Mouse (Mus musculus) frontal cortex, postnatal 14 days (tissue): Measurements from ENCODE around the gene Nfib.

Experiments used
- DNase-seq, 2 experiments: peaks; one replicate each; pipeline ENCODE4 v3.0.0; 2022; ENCODE audit warnings: low spot score in 2 of 2

Nfib gene

DNA sequence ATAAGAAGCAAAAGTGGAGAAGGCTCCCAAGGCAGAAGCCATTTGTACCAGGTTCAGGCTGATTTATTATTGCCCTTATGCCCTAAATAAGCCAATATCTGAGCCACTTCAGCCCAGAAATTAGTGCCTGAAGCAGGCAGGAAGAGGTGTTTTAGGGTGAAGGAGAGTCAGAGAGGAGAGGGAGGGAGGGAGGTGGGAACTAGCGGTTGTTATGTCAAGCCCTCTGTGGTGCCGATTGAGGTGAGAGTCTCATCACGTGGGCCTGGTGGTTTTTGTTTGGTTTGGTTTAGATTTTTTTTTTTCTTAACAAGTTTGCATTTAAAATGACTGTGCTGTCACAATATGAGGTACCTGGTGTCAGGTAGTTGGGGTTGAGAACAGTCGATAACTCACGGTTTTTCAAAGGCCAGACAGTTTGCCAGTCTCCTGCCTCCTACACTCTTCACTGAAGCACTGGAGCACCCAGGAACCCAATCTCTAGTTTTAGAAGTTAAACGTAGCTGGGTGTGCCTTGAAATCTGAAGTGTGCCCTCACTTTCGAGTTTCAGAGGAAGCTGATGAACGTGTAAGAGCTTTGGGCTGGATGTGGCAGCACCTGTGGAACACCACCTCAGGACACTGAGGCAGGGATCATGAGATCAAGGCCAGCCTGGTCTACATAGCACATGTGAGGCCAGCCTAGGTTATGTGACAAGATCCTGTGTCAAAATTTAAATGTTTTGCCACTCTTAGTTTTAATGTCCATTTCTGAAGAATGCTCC lies 81.1 kb downstream of the Nfib start:
- DNase-seq = no peak

DNA sequence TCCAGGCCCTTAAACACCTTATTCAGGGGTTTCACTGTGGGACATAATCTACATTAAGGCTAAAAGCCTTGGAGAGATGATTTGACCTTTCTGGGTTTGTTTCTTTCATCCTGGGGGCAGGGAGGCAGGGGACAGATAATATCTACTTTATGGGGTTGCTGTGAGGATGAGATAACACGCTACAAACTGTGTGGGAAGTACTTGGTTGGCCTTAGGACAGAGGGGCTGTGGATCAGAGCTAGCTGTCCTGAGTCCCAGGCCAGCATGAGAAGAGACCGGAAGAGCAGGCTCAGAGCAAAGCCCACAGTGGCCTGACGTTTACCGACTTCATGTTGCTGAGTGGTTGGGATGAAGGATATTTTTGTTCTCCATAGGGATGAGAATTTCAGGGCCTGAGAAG lies 81.7 kb downstream of the Nfib start:
- DNase-seq = no peak

DNA sequence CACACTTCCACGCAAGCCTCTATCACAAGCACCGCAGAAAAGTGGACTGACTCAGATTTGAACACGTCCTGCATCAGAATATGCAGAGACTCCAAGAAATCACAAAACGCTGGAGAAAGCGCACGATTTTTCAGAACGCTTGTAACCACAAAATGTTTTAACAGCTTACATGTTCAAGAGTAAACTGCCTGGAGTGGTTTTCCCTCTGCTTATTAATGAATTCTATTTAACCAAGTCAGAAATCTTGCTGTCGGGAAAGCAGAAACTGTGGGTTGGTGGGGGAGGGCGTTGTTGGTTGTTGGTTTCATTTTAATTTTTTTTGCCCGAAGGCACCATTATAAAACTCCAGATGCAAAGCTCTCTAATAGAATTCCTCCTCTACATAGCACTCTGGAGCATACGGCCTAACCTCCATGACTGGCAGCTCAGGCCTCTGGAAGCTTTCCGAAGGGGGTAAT lies 82.4 kb downstream of the Nfib start:
- DNase-seq = no peak

DNA sequence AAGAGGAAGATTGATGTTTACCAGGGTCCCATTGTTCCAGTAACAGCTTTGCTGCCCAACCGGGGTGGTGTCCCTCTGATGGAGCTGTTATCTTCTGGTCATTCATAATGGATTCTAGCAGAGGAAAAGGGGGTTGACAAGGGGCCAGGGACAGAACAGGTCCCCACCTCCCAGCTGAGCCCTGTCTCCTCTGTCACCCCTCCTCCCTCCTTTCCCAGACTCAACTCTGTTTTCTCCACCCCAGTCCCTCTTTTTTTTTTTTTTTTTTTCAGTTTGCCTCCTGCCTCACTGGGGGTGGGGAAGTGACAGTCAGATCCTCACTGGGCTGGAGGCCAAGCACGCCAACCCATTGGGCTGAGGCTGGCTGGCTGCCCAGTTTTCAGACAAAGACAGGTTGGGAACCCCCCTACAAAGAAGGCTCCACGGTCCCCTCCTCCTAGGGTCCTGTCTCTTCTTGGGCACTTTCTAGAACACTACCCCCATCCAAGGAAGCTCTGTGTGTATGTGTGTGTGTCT lies 83.2 kb downstream of the Nfib start:
- peak; percentile 59 to 61 for DNase-seq

DNA sequence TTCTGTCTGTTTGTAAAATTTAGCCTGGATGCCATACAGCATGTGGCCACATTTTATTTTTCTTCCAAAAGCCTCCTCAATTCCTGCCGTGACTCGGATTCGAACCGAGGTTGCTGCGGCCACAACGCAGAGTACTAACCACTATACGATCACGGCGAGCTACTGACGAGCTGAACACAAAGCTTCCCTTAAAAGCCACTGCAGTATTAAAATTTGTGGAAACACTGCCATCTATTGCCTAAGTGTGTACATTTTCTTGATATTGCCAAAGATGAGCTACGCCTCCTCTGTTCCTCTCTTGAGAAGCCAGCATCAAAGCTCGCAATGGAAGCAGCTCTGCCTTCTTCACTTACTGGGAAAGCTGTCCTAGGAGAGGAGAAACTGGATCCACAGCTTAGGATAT lies 86.0 kb downstream of the Nfib start:
- peak; percentile 48 to 66 for DNase-seq

DNA sequence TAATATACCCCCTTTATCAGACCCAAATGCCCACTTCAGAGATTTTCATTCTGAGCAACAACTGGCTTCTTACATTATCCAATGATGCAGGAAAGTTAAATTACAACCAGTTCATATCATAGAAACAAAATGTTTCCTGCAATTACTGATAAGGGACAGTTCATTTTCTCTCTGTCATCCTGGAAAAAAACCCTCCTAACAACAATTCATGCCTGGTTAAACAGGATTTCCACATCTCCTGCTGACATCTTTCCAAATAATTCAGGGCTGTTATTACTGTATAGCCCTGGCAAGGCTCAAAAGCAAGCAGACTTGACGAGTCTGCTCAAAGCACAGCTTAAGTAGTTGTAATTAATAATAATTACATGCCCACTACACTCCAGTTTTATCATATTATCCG lies 86.5 kb downstream of the Nfib start:
- DNase-seq = no peak

GRCm38 (mm10) chr4:82617257-82617656 lies 88.3 kb downstream of the Nfib start:
- DNase-seq = no peak

DNA sequence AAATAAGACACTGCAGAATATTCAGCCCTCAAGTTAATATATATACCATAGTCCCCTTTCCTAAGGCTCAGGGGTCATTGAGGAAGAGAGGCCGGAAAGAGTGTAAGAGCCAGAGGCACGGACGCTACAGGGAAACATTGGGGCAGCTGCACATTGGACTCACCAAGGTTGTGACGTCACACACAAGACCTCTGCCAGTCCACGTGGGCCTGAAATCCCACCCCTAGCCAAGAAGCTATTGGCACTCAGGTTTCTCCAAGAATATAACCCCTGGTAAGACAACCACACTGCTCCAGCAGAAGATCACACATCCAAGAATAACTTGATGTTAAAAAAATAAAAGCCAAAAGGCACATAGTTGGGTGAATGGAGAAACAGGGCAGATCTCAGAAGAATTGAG lies 89.8 kb downstream of the Nfib start:
- DNase-seq = no peak

- DNase-seq = no peak
These were observed 91.1 kb downstream of the Nfib start for GRCm38 (mm10) chr4:82614466-82614805.

- no peak for DNase-seq
These were observed 91.7 kb downstream of the Nfib start for GRCm38 (mm10) chr4:82613606-82614465.

DNA sequence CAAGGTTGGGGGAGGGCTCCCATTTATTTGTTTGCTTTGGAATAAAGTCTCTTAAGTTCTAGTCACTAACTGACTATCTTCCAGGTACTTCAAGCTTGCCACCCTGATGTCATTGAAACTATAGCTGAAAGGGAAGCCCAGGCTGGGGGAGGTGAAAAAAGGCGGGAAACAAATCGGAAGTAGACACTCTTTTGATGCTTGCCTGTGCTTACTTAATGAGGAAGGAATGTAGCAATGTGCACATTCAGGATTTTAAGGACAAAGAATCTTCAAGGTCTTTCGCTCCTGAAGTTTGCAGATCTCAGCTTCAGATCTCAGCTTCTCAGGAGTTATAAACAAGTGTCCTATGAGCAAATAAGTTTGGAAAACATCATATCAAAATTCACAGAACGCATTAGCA lies 95.9 kb downstream of the Nfib start:
- DNase-seq = no peak

GRCm38 (mm10) chr4:82608768-82609610 lies 96.6 kb downstream of the Nfib start:
- no peak for DNase-seq

GRCm38 (mm10) chr4:82607266-82607665 lies 98.3 kb downstream of the Nfib start:
- no peak for DNase-seq

GRCm38 (mm10) chr4:82606351-82606750 lies 99.2 kb downstream of the Nfib start:
- no peak for DNase-seq

DNA sequence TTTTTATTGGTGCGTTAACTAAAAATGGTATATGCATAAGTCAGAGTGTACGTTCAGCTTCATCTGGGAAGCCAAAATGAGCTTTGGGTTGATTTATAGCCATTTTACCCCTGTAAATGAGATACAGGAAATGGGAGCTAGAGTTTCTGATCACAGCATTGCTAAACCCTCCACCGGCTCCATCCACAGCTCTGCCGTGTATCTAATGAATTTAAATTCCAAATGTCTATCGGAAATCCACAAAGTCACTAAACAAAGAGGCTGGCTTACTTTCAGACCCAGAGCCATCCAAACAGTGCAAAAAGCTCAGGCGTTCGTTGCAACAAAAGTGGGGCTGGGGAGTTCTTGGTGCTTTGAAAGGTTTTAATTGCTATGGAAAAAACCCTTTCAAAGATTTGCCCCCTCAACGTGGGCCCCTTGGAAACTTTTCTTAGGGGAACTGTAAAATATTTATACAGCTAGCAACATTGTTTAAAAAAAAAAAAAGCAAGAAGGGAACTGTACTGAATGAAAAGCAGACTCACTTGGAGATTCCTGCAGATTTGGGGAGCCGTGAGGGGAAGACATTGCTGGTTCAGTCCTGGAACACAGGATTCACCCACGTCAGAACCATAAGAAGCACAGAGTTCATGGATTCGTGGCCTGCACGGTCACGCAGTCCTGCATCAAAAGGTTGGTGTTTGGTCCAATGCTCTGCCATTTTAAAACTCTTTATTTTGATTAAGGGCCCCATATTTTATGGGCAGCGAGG lies 100.3 kb downstream of the Nfib start:
- no peak for DNase-seq

GRCm38 (mm10) chr4:82604501-82604900 lies 101.0 kb downstream of the Nfib start:
- no peak for DNase-seq

- no peak for DNase-seq
These were observed 104.9 kb downstream of the Nfib start for GRCm38 (mm10) chr4:82600636-82601035.

DNA sequence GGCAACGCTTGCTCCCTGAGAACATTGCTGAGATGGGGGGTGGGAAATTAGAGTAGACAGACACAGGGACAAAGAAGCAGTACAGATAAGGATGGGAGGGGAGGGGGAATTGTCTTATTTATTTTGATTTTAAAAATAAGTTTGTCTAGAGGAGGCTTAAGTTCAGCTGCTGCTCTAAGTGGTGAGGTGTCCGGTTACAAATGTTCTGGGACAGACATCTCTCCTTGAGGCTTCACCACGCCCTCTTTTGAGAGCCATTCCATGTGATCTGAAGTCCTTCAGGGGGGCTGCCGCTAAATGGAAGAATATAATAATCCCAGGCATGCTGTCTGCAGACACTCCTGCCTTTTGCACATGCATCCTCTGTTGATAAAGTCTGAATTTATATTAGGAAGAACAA lies 107.1 kb downstream of the Nfib start:
- no peak for DNase-seq

DNA sequence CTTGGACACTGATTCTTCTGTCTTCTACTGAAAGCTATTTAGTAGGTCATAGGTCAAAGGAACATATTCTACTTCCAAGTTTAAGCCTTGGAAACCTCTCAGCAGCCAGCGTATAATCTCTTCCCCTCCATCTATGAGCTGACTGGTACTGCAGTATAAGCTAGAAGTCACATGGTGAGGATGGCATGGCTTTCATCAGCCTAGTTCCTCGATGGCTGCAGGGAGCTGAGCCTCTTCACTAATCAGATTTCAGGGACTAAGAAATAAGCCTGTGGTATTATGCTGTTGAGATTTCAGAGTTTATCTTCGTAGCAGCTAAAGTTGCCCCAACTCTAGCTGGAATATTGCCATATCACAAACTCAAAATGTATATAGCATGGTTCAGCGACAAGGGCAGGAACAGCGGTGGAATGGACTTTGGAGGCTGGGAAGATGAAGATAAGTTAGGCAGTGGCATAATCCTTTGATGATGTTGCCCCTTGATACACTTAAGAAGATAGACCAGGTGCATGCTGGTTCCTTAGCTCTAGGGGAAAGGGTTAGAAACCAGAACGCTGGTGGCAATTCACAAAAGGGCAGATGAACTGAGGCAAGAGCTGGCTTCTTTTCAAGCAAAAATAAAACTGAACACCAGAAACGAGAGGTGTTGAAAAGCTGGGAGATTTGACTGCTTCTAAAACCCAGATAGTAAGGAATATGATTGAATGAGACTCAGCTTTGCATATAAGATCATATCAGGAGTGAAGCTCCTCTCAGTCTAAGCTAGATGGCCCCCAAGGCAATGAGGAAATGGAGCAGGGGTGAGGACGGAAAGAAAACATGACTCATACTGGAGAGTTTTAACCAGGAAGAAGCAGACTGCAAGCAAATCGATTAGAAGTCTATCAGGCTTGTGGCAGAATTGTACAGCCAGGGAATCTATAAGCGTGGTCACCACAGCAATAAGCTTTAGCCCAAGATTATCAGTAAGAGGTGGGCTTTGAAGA lies 111.6 kb downstream of the Nfib start:
- DNase-seq = no peak
